In genomic region chr2:154546711-154547110, GRCm38 (mm10) we compare ENCODE assay signal across 27 mouse cellular contexts. TPM values are rescaled to one million over a fixed set of nuclear protein-coding genes. Genes with fewer than 3 reads are reported as not detected.
A peak's percentile ranks its signal among the peaks of the same experiment; 100 is the strongest.
DNase-seq lines count a peak whose midpoint lies in the region; ATAC-seq and TF ChIP-seq lines count a peak whose summit lies in the region.
"Had no signal": no experiment of that assay in that cellular context is flagged by ENCODE, and none has a peak within 500 bp of the region (broad histone marks: within the 10 kb centered on the region; RNA-seq: fewer than 3 reads in every experiment).

TSS of gene 1700003F12Rik (plus strand) at chr2:154547085.

- ATAC-seq in forebrain, embryonic 11.5 days (replicated peaks; ENCODE audit: low FRiP score): no peak
- ATAC-seq in forebrain, embryonic 13.5 days: no peak
- no peak for ATAC-seq in midbrain, postnatal 0 days (ENCODE audit: low FRiP score)
- no peak for ATAC-seq in intestine, embryonic 15.5 days
- ATAC-seq: forebrain, embryonic 14.5 days had no signal

- H3K9ac ChIP-seq in forebrain, embryonic 11.5 days (ENCODE audit: low read length): no peak within 1 kb of the TSS
- H3K9ac ChIP-seq in forebrain, embryonic 13.5 days: no peak within 1 kb of the TSS
- no peak within 1 kb of the TSS for H3K9ac ChIP-seq in midbrain, postnatal 0 days (replicated peaks; ENCODE audit: low read length, poor library complexity, severe bottlenecking)
- no peak within 1 kb of the TSS for H3K9ac ChIP-seq in intestine, embryonic 15.5 days
- H3K9ac ChIP-seq: embryonic facial prominence, embryonic 15.5 days; heart, embryonic 15.5 days; hindbrain, embryonic 14.5 days; limb, embryonic 13.5 days; lung, embryonic 15.5 days; stomach, embryonic 15.5 days had no signal

- no peak within 1 kb of the TSS for H3K4me3 ChIP-seq in forebrain, embryonic 11.5 days (ENCODE audit: low read depth, low read length)
- H3K4me3 ChIP-seq in forebrain, embryonic 13.5 days: no peak within 1 kb of the TSS
- no peak within 1 kb of the TSS for H3K4me3 ChIP-seq in midbrain, embryonic 10.5 days
- no peak within 1 kb of the TSS for H3K4me3 ChIP-seq in midbrain, postnatal 0 days (ENCODE audit: low read depth, low read length)
- no peak within 1 kb of the TSS for H3K4me3 ChIP-seq in intestine, embryonic 15.5 days (replicated peaks)
- H3K4me3 ChIP-seq: embryonic facial prominence, embryonic 10.5 days; embryonic facial prominence, embryonic 15.5 days; heart, embryonic 15.5 days; limb, embryonic 13.5 days; lung, embryonic 15.5 days; stomach, embryonic 15.5 days had no signal

- no peak for TF ChIP-seq CTCF in midbrain, postnatal 0 days (IDR thresholded peaks at IDR 0.05)

- WGBS in forebrain, embryonic 11.5 days: 93% methylated on average over 10 of the region's 10 CpGs
- WGBS in forebrain, embryonic 13.5 days: 91% methylated on average over 10 of the region's 10 CpGs
- 93% methylated on average over 10 of the region's 10 CpGs for WGBS in midbrain, embryonic 10.5 days
- 96% methylated on average over 10 of the region's 10 CpGs for WGBS in midbrain, postnatal 0 days
- 88% methylated on average over 10 of the region's 10 CpGs for WGBS in intestine, embryonic 15.5 days

- no peaks in the 10 kb centered on the region for H3K36me3 ChIP-seq in forebrain, embryonic 11.5 days (ENCODE audit: control insufficient read depth, insufficient read depth, low read length)
- no peaks in the 10 kb centered on the region; the same call in 1 of the 2 replicates for H3K36me3 ChIP-seq in forebrain, embryonic 13.5 days (ENCODE audit: poor library complexity, severe bottlenecking)
- H3K36me3 ChIP-seq in midbrain, embryonic 10.5 days: peaks cover 3% of the 10 kb centered on the region; the same call in 1 of the 2 replicates
- H3K36me3 ChIP-seq in midbrain, postnatal 0 days (ENCODE audit: insufficient read depth, low read length): no peaks in the 10 kb centered on the region
- no peaks in the 10 kb centered on the region for H3K36me3 ChIP-seq in intestine, embryonic 15.5 days
- H3K36me3 ChIP-seq: embryonic facial prominence, embryonic 10.5 days; embryonic facial prominence, embryonic 15.5 days; heart, embryonic 15.5 days; lung, embryonic 15.5 days; stomach, embryonic 15.5 days had no signal

- no peak within 1 kb of the TSS for H3K4me2 ChIP-seq in forebrain, embryonic 11.5 days (ENCODE audit: low read depth, low read length, severe bottlenecking)
- no peak within 1 kb of the TSS for H3K4me2 ChIP-seq in forebrain, embryonic 13.5 days
- no peak within 1 kb of the TSS for H3K4me2 ChIP-seq in midbrain, postnatal 0 days (ENCODE audit: low read depth, low read length, poor library complexity, severe bottlenecking)
- no peak within 1 kb of the TSS for H3K4me2 ChIP-seq in intestine, embryonic 15.5 days (replicated peaks)
- H3K4me2 ChIP-seq: embryonic facial prominence, embryonic 15.5 days; heart, embryonic 15.5 days; hindbrain, embryonic 14.5 days; limb, embryonic 13.5 days; liver, embryonic 11.5 days; lung, embryonic 15.5 days; stomach, embryonic 15.5 days had no signal

- peaks cover 13% of the 10 kb centered on the region for H3K27me3 ChIP-seq in forebrain, embryonic 11.5 days (ENCODE audit: control insufficient read depth, insufficient read depth, low read length)
- H3K27me3 ChIP-seq in forebrain, embryonic 13.5 days: peaks cover 20% of the 10 kb centered on the region
- H3K27me3 ChIP-seq in midbrain, embryonic 10.5 days (ENCODE audit: low read depth, poor library complexity, severe bottlenecking): peaks cover 33% of the 10 kb centered on the region
- no peaks in the 10 kb centered on the region for H3K27me3 ChIP-seq in midbrain, postnatal 0 days (ENCODE audit: insufficient read depth, low read length)
- H3K27me3 ChIP-seq in intestine, embryonic 15.5 days (replicated peaks): peaks cover 16% of the 10 kb centered on the region

- peaks cover 14% of the 10 kb centered on the region for H3K4me1 ChIP-seq in forebrain, embryonic 11.5 days (replicated peaks; ENCODE audit: control insufficient read depth, insufficient read depth, low read length)
- peaks cover 34% of the 10 kb centered on the region for H3K4me1 ChIP-seq in forebrain, embryonic 13.5 days
- peaks cover 18% of the 10 kb centered on the region for H3K4me1 ChIP-seq in midbrain, embryonic 10.5 days
- H3K4me1 ChIP-seq in midbrain, postnatal 0 days (ENCODE audit: insufficient read depth, low read length): peaks cover 6% of the 10 kb centered on the region; the same call in 1 of the 2 replicates
- peaks cover 13% of the 10 kb centered on the region for H3K4me1 ChIP-seq in intestine, embryonic 15.5 days (replicated peaks)

- H3K9me3 ChIP-seq in forebrain, embryonic 11.5 days (ENCODE audit: control insufficient read depth, low read length): no peaks in the 10 kb centered on the region
- H3K9me3 ChIP-seq in forebrain, embryonic 13.5 days (replicated peaks): no peaks in the 10 kb centered on the region
- no peaks in the 10 kb centered on the region for H3K9me3 ChIP-seq in midbrain, embryonic 10.5 days (replicated peaks)
- H3K9me3 ChIP-seq in midbrain, postnatal 0 days (ENCODE audit: low read length): no peaks in the 10 kb centered on the region
- H3K9me3 ChIP-seq in intestine, embryonic 15.5 days: no peaks in the 10 kb centered on the region
- H3K9me3 ChIP-seq: embryonic facial prominence, embryonic 10.5 days; embryonic facial prominence, embryonic 15.5 days; heart, embryonic 15.5 days; limb, embryonic 13.5 days; lung, embryonic 15.5 days; stomach, embryonic 15.5 days had no signal

- H3K27ac ChIP-seq in forebrain, embryonic 11.5 days (ENCODE audit: low read depth, low read length): no peak within 1 kb of the TSS
- no peak within 1 kb of the TSS for H3K27ac ChIP-seq in forebrain, embryonic 13.5 days
- no peak within 1 kb of the TSS for H3K27ac ChIP-seq in midbrain, embryonic 10.5 days (replicated peaks)
- no peak within 1 kb of the TSS for H3K27ac ChIP-seq in midbrain, postnatal 0 days (ENCODE audit: low read depth, low read length)
- no peak within 1 kb of the TSS for H3K27ac ChIP-seq in intestine, embryonic 15.5 days
- H3K27ac ChIP-seq: embryonic facial prominence, embryonic 10.5 days; embryonic facial prominence, embryonic 15.5 days; heart, embryonic 15.5 days; hindbrain, embryonic 14.5 days; limb, embryonic 13.5 days; lung, embryonic 15.5 days; stomach, embryonic 15.5 days had no signal

- DNase-seq in forebrain, embryonic 11.5 days (ENCODE audit: low spot score): peak; percentile 47
- DNase-seq in midbrain, embryonic 10.5 days (ENCODE audit: low spot score): peak; percentile 12
- no peak for DNase-seq in midbrain, postnatal 0 days (ENCODE audit: low spot score)
- DNase-seq in cerebellum, postnatal 14 days: peak; percentile 51 to 53
- DNase-seq: adrenal gland, postnatal 25 days; B cell, adult 2 months; gastrocnemius, postnatal 14 days; kidney, adult 2 months; kidney, postnatal 36 days; midbrain, embryonic 14.5 days; right cerebral cortex, postnatal 25 days; thymus, adult 18-20 months; thymus, postnatal 4 days had no signal

RNA-seq across cellular contexts. Expression of gene 1700003F12Rik, which starts in this region (rescaled TPM):
- 2.3 and 4.5 TPM in 2 replicates for polyA plus RNA-seq in forebrain, embryonic 11.5 days (2014; fragmentation: Nextera tagmentation; extraction: Ambion mirVana)
- polyA plus RNA-seq in forebrain, embryonic 13.5 days (2015; fragmentation: Nextera tagmentation; extraction: Ambion mirVana): 1.4 TPM in 2 replicates
- 4.4 and 5.1 TPM in 2 replicates for polyA plus RNA-seq in midbrain, embryonic 10.5 days (2016; fragmentation: Nextera tagmentation; extraction: Ambion mirVana)
- 1.6 and 2.5 TPM in 2 replicates for total RNA-seq in midbrain, postnatal 0 days (2014; rRNA removed)
- polyA plus RNA-seq in midbrain, postnatal 0 days (2015; fragmentation: Nextera tagmentation; extraction: Ambion mirVana): 4.0 and 5.3 TPM in 2 replicates
- polyA plus RNA-seq in intestine, embryonic 15.5 days (2015; fragmentation: Nextera tagmentation; extraction: Ambion mirVana): 0.52 and 0.57 TPM in 2 replicates
- total RNA-seq: adrenal gland, postnatal 25 days; granulocyte monocyte progenitor cell, adult 5-6 weeks; heart, postnatal 25 days; megakaryocyte-erythroid progenitor cell, adult 5-6 weeks had no signal
